Mouse (Mus musculus) forebrain, embryonic 16.5 days (tissue): ENCODE measurements around the gene Clstn3. TPM values are rescaled to one million over a fixed set of nuclear protein-coding genes. Genes with fewer than 3 reads are reported as not detected.
"Not testable (repeated sequence)": the region's sequence is repeated elsewhere in the genome, so short reads cannot be mapped to it uniquely, and the experiment has no call there.

Experiments used
- ATAC-seq: fragments of 200-750 bp; cut with Nextera tagmentation; 2 replicates; pipeline ENCODE4 v1.8.0; 2017; ENCODE audit warnings: mild to moderate bottlenecking, moderate library complexity
- H3K27ac ChIP-seq: fragments of 300-500 bp; sonication (generic); 2 replicates; pipeline ENCODE4 v1.5.1; 2014; ENCODE audit warnings: low read length, control low read depth
- H3K27me3 ChIP-seq: fragments of 300-500 bp; sonication (generic); replicated peaks from 2 replicates; pipeline ENCODE4 v1.6.1; 2014; ENCODE audit warnings: low read length; ENCODE audit not compliant: control insufficient read depth, insufficient read depth
- H3K36me3 ChIP-seq: fragments of 300-500 bp; sonication (generic); 2 replicates; pipeline ENCODE4 v1.6.1; 2014; ENCODE audit not compliant: control insufficient read depth, insufficient read depth
- H3K4me1 ChIP-seq: fragments of 300-500 bp; sonication (generic); replicated peaks from 2 replicates; pipeline ENCODE4 v1.6.1; 2014; ENCODE audit warnings: low read length; ENCODE audit not compliant: control insufficient read depth, insufficient read depth
- H3K4me2 ChIP-seq: fragments of 300-500 bp; sonication (generic); 2 replicates; pipeline ENCODE4 v1.6.1; 2014; ENCODE audit warnings: mild to moderate bottlenecking, low read length, control low read depth
- H3K4me3 ChIP-seq: fragments of 300-500 bp; sonication (generic); replicated peaks from 2 replicates; pipeline ENCODE4 v1.5.1; 2014; ENCODE audit warnings: mild to moderate bottlenecking, low read length, control low read depth
- H3K9ac ChIP-seq: fragments of 300-500 bp; sonication (generic); replicated peaks from 2 replicates; pipeline ENCODE4 v1.6.1; 2014; ENCODE audit warnings: low read depth, low read length, control low read depth
- H3K9me3 ChIP-seq: fragments of 300-500 bp; sonication (generic); 2 replicates; pipeline ENCODE4 v1.6.1; 2016; ENCODE audit warnings: low read length; ENCODE audit not compliant: control insufficient read depth
- WGBS: fragments of 180-500 bp; shearing (Covaris S2); extraction: QIAGEN DNeasy Blood & Tissue Kit; methylation state at CpG from one replicate; pipeline ENCODE4 v1.1.7; 2014; 5-methylcytosine and 5-hydroxymethylcytosine counted together
- polyA plus RNA-seq: library from polyadenylated mRNA; unstranded; fragments of >200 nt; fragmentation: Nextera tagmentation; extraction: Ambion mirVana; gene quantifications from 2 replicates; pipeline ENCODE4 v1.2.1, GENCODE M21; 2015

The Clstn3 gene
- polyA plus RNA-seq, 1 experiment from 2014 or later, result 90.9 TPM

DNA sequence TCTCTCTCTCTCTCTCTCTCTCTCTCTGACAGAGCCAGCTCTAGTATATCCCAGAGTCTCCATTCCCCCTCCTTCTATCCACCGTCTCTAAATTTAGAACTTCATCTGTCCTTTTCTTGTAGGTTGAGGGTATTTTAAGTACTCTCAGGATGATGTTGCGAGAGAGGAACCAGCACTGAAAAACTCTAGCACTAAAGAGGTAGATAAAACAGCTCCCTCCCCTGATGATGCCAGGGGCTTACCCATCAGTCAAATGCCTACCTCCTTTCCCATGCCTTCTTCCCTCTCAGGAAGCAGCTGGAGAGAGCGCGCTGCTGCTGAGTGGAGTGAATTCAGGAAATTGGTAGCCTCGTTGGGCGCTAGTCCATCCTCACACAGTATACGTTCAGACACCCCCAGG, 37.3 kb downstream of the Clstn3 start:
- no peak overlapping the region for H3K4me2 ChIP-seq
- WGBS, result 79% methylated on average over 7 of the region's 7 CpGs
- H3K9ac ChIP-seq, result no peak overlapping the region
- H3K9me3 ChIP-seq, result no peaks in the 10 kb centered on the region
- H3K36me3 ChIP-seq, result no peaks in the 10 kb centered on the region
- no peak overlapping the region for H3K27ac ChIP-seq
- no peaks in the 10 kb centered on the region for H3K27me3 ChIP-seq
- no peak overlapping the region for H3K4me3 ChIP-seq
- ATAC-seq, result no peak
- H3K4me1 ChIP-seq, result peaks cover 6% of the 10 kb centered on the region

DNA sequence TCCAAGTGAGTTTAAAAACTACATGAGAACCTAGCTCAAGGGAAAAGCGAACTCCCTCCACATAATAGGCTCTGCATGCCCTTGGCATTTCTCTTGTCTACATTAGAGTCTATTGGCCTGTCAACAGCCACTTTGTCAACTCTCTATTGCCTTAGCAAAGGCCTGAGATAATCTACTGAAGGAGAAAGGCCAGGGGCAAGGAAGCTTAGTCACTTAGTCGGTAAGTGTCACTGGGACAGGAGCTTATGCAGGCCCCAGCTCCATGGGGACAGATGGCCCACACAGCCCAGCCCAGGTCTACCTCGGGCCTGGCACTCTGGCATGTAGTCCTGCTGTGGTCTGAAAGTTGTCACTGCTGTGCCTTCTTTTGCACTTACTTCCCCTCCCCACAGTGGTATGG, 38.0 kb downstream of the Clstn3 start:
- no peak overlapping the region for H3K27ac ChIP-seq
- ATAC-seq, result no peak
- no peak overlapping the region for H3K4me3 ChIP-seq

DNA sequence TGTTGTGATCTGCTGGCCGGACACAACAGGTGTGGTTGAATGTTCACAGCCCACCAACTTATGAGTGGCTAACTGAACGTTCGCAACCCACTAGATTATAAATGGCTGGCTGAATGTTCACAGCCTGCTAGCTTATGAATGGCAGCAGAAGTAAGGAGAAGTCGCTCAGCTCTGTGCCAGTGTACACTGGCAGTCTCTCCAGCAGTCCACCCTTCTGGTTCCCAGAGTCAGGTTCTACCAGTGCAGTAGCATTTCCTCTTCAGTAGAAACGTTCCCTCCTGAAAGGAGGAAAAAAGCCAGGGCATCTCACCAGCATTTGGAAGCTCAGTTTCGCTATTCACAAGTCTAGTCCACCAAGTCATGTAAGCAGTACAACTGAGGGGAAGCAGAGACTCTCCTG, 39.1 kb downstream of the Clstn3 start:
- H3K27ac ChIP-seq, result no peak overlapping the region

More for the DNA sequence above, 38.0 kb downstream of the Clstn3 start:
- 79% methylated on average over 3 of the region's 3 CpGs for WGBS
- H3K27me3 ChIP-seq, result no peaks in the 10 kb centered on the region
- peaks cover 6% of the 10 kb centered on the region for H3K4me1 ChIP-seq
- H3K9me3 ChIP-seq, result no peaks in the 10 kb centered on the region
- H3K9ac ChIP-seq, result no peak overlapping the region
- H3K4me2 ChIP-seq, result no peak overlapping the region
- no peaks in the 10 kb centered on the region for H3K36me3 ChIP-seq

DNA sequence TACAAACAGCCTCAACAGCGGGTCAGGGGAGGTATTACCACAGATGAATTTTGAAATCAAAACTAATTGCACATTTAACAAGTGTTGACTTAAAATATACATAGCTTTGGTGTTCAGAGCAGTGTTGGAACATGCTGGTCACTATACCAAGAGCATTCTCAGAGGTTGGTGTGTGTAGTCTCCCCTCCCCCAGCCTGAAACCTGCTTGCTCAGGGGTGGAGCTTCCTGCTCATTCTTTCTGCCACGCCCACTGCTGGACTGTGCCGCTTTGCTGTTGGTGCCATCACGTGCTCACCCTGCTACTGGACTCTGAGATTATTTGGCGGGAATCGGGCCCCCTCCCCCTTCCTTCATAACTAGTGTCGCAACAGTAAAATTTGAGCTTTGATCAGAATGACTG, 39.6 kb downstream of the Clstn3 start:
- not testable (repeated sequence) for H3K4me3 ChIP-seq, ATAC-seq, H3K4me2 ChIP-seq, H3K9ac ChIP-seq, H3K27me3 ChIP-seq, H3K4me1 ChIP-seq, H3K27ac ChIP-seq, H3K36me3 ChIP-seq, H3K9me3 ChIP-seq
- 71% methylated on average over 7 of the region's 7 CpGs for WGBS

More for the DNA sequence above, 39.1 kb downstream of the Clstn3 start:
- H3K36me3 ChIP-seq, result no peaks in the 10 kb centered on the region
- 74% methylated on average over 6 of the region's 6 CpGs for WGBS
- H3K4me1 ChIP-seq, result peaks cover 6% of the 10 kb centered on the region
- H3K9me3 ChIP-seq, result no peaks in the 10 kb centered on the region
- no peak overlapping the region for H3K9ac ChIP-seq
- H3K4me2 ChIP-seq, result no peak overlapping the region
- H3K27me3 ChIP-seq, result no peaks in the 10 kb centered on the region
- no peak overlapping the region for H3K4me3 ChIP-seq
- no peak for ATAC-seq

DNA sequence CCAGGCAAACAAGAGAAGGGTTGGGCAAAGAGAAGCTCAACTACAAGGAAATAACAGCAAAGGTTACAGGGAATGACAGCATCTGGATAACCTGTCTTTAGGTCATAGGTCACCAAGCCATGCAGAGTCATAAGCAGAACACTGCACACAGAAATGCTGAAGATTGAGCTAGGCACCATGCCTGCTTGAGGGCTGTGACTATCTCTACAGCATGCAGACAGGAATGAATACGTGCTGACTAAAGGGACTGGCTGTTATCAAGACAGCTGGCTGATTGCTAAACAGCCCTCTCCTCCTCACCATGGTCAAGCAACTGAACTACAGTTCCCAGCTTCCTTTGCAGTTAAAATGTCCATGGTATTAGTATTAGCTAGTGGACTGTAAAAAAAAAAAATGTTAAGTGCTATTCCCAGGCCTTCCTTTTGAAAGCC, 40.5 kb downstream of the Clstn3 start:
- Histone ChIP-seq H3K4me1 (peaks cover 6% of the 10 kb centered on the region), H3K4me3 (no peak overlapping the region), H3K27ac (no peak overlapping the region), H3K9ac (no peak overlapping the region), H3K9me3 (no peaks in the 10 kb centered on the region), H3K27me3 (no peaks in the 10 kb centered on the region), H3K4me2 (no peak overlapping the region), H3K36me3 (no peaks in the 10 kb centered on the region)
- no peak for ATAC-seq
- WGBS, result 72% methylated on average over 1 of the region's 1 CpGs

DNA sequence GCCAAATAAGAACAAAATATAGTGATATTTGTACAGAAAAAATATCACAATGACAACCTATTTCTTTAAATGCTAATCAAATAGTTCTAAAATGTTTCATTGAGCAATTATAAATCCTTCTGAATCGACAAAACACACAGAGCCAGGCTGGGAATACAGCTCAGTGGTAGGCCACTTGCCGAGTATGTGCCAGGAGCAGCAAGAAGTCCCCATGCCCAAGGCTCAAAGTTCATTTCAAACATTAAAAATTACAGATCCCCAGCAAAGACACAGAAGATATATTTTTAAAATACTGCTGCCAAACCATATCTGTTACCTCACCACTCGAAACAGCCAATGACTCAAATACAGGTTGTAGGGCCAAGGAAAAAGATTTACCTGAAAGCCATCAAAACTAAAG, 45.9 kb downstream of the Clstn3 start:
- no peak for ATAC-seq
- 92% methylated on average over 3 of the region's 3 CpGs for WGBS

DNA sequence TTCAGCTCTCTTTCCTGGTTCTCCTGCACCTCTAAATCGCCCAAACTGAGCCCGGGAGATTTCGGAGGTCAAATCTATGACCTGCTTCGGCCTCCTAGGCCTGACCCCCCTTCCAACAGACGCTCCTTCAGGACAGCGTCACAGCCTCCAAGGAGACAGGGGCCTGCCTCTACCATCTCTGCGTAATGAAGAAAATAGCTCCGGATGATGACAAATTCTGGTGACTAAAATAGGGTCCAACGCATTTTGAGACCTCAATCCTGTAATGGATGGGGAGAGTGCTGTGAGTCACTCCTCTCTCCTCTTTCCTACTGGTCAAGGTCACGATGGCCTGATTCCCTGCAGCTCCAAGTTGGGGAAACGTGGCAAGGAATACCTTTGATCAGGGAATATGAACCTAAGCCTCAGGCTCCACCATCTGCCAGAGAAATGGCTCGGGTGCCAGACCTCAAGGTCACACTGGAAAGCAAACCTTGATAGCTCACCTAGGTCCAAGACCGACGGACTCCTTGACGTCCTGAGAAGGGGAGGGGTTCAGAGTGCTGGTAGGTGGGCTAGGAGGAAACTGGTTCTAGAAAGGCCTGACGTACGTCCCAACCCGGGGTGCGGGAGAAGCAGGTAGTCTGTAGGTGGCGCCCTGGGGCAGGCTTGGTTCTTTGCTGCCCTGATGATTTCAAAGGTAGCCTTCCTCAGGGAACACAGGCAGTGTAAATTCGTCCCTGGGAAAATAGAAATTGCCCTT, 49.1 kb downstream of the Clstn3 start:
- peak; percentile 24 for ATAC-seq
- peaks cover 13% of the 10 kb centered on the region for H3K4me1 ChIP-seq
- peak overlapping the region; percentile 42 for H3K27ac ChIP-seq
- H3K9me3 ChIP-seq, result no peaks in the 10 kb centered on the region
- H3K4me2 ChIP-seq, result peak overlapping the region; percentile 75
- H3K9ac ChIP-seq, result peak overlapping the region; percentile 55
- H3K36me3 ChIP-seq, result peaks cover 5% of the 10 kb centered on the region; the same call in 1 of the 2 replicates
- peak overlapping the region; percentile 69 for H3K4me3 ChIP-seq
- H3K27me3 ChIP-seq, result no peaks in the 10 kb centered on the region
- 7% methylated on average over 21 of the region's 21 CpGs for WGBS

More for the DNA sequence above, 45.9 kb downstream of the Clstn3 start:
- no peaks in the 10 kb centered on the region for H3K27me3 ChIP-seq
- H3K9me3 ChIP-seq, result no peaks in the 10 kb centered on the region
- H3K27ac ChIP-seq, result no peak overlapping the region
- peaks cover 7% of the 10 kb centered on the region for H3K4me1 ChIP-seq
- no peak overlapping the region for H3K9ac ChIP-seq
- H3K4me2 ChIP-seq, result no peak overlapping the region
- no peaks in the 10 kb centered on the region for H3K36me3 ChIP-seq
- H3K4me3 ChIP-seq, result no peak overlapping the region

DNA sequence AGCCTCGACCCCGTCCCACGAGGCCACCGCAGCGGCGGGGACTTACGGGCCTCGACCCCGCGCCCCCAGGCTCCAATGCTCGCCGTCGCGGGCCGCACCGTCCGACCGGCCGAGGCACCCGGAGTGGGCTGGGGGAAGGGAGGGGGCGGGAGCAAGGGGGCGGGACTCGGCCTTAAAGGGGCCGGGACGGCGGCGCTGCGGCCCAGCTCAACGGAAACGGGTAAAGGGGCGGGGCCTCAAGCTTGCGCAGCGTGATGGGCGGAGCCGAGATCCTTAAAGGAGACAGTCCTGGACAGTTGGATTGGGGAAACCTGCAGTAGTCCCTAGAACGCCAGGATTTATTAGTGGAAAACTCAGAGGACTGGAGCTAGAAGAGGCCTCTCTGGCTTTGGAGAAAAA, 49.7 kb downstream of the Clstn3 start, which contains the start of gene Pex5:
Pex5 (minus strand) TSS at position 141 of the 399 bp plus-strand sequence.
- Histone ChIP-seq H3K9ac (peak within 1 kb of the TSS; percentile 78), H3K27ac (peak within 1 kb of the TSS; percentile 65), H3K36me3 (peaks cover 5% of the 10 kb centered on the region; the same call in 1 of the 2 replicates), H3K27me3 (no peaks in the 10 kb centered on the region), H3K4me3 (peak within 1 kb of the TSS; percentile 69), H3K4me2 (peak within 1 kb of the TSS; percentile 75), H3K4me1 (peaks cover 13% of the 10 kb centered on the region), H3K9me3 (no peaks in the 10 kb centered on the region)
- 0% methylated on average over 22 of the region's 36 CpGs for WGBS
- peak; percentile 98 for ATAC-seq

DNA sequence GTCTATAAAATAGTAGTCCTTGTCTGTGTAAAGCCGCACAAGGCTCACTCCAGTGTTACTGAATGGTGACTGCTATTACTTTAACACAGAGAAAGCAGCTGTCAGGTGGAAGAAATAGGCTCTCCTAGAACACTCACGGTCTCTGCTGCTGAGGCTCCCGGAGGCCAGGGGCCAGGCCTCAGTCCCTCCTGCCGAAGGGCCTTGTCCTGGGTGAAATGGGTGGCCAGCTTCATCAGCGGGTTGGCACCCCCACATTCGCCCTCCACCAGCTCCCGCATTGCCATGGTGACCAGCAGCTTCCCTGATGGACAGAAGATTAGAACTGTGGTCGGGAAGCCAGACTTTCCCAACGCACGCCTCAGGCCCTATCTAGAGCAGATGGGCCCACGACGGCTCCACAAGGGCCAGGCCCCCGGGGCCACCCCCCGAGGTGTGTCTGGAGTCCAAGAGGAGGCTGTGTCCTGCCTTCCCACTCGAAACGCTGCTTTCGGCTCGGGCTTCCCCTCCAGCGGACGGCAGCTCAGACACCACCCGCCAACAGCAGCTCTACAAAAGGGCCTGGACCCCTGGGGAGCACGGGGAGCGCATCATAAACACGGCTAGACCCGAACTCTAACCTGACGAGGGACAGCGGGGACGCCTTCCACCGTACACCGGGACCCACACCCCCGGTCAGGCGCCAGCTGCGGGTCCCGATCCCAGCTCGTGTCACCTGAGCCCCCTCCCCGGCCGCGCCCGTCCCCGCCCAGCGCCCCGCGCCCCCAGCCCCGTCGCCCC, 50.3 kb downstream of the Clstn3 start:
- Histone ChIP-seq H3K4me3 (peak overlapping the region; percentile 69), H3K9ac (peak overlapping the region; percentile 78), H3K9me3 (no peaks in the 10 kb centered on the region), H3K27ac (peak overlapping the region; percentile 65), H3K27me3 (no peaks in the 10 kb centered on the region), H3K36me3 (peaks cover 5% of the 10 kb centered on the region; the same call in 1 of the 2 replicates), H3K4me1 (peaks cover 13% of the 10 kb centered on the region), H3K4me2 (peak overlapping the region; percentile 51)
- ATAC-seq, result peak; percentile 64
- WGBS, result 2% methylated on average over 40 of the region's 45 CpGs
